Mouse (Mus musculus) left cerebral cortex, adult 8-10 months (tissue): ENCODE measurements at regions not wholly inside any gene's neighbourhood (a gene's known extent, or its start where the extent isn't known, plus 50 kb on each side); places are given as distances from the start of the nearest gene placed in this dataset.
A peak's percentile ranks its signal among the peaks of the same experiment; 100 is the strongest.

Source experiments
- DNase-seq, 2 experiments: peaks; one replicate each; pipeline ENCODE4 v3.0.0; 2022; ENCODE audit warnings: low spot score in 2 of 2

- no peak for DNase-seq
Observed at GRCm38 (mm10) chr6:98620886-98621285, 278.3 kb upstream of the Gm765 start.

GRCm38 (mm10) chr6:98613030-98613429 lies 270.5 kb upstream of the Gm765 start:
- no peak for DNase-seq

GRCm38 (mm10) chr6:98609133-98609532 lies 266.6 kb upstream of the Gm765 start:
- DNase-seq, result no peak

- no peak for DNase-seq
Observed at GRCm38 (mm10) chr6:98606680-98607079, 264.1 kb upstream of the Gm765 start.

- DNase-seq, result no peak
Observed at GRCm38 (mm10) chr6:98597612-98598011, 255.1 kb upstream of the Gm765 start.

- no peak for DNase-seq
Observed at GRCm38 (mm10) chr6:98590989-98591388, 248.4 kb upstream of the Gm765 start.

GRCm38 (mm10) chr6:98588979-98589378 lies 246.4 kb upstream of the Gm765 start:
- no peak for DNase-seq

GRCm38 (mm10) chr6:98584541-98584940 lies 242.0 kb upstream of the Gm765 start:
- no peak for DNase-seq

- no peak for DNase-seq
Observed at GRCm38 (mm10) chr6:98582826-98583225, 240.3 kb upstream of the Gm765 start.

GRCm38 (mm10) chr6:98575227-98575626 lies 232.7 kb upstream of the Gm765 start:
- no peak for DNase-seq

GRCm38 (mm10) chr6:98555702-98556101 lies 213.1 kb upstream of the Gm765 start:
- no peak for DNase-seq

- DNase-seq, result no peak
Observed at GRCm38 (mm10) chr6:98553922-98554321, 211.4 kb upstream of the Gm765 start.

- DNase-seq, result peak in 1 of 2 experiments; percentile 14
Observed at GRCm38 (mm10) chr6:98551781-98552180, 209.2 kb upstream of the Gm765 start.

- DNase-seq, result no peak
Observed at GRCm38 (mm10) chr6:98526882-98527440, 184.4 kb upstream of the Gm765 start.

- DNase-seq, result no peak
Observed at GRCm38 (mm10) chr6:98525286-98525685, 182.7 kb upstream of the Gm765 start.

GRCm38 (mm10) chr6:98524659-98525058 lies 182.1 kb upstream of the Gm765 start:
- no peak for DNase-seq

GRCm38 (mm10) chr6:98521526-98521925 lies 179.0 kb upstream of the Gm765 start:
- DNase-seq, result no peak

- DNase-seq, result no peak
Observed at GRCm38 (mm10) chr6:98514826-98515225, 172.3 kb upstream of the Gm765 start.

GRCm38 (mm10) chr6:98514376-98514775 lies 171.8 kb upstream of the Gm765 start:
- DNase-seq, result peak; percentile 40 to 44

- no peak for DNase-seq
Observed at GRCm38 (mm10) chr6:98513217-98513616, 170.7 kb upstream of the Gm765 start.

GRCm38 (mm10) chr6:98502726-98503125 lies 160.2 kb upstream of the Gm765 start:
- DNase-seq, result no peak

- no peak for DNase-seq
Observed at GRCm38 (mm10) chr6:98499721-98500120, 157.2 kb upstream of the Gm765 start.

GRCm38 (mm10) chr6:98486626-98487025 lies 144.1 kb upstream of the Gm765 start:
- no peak for DNase-seq
